Mouse (Mus musculus) thymus, adult 2 months (tissue): Measurements from ENCODE around the gene Prss41.

Source experiments
- CTCF ChIP-seq: fragments of 200-500 bp; IDR thresholded peaks from 2 replicates; pipeline ENCODE4 v1.5.1; 2012; ENCODE audit warnings: mild to moderate bottlenecking, control low read depth, low read length, moderate library complexity, borderline replicate concordance; ENCODE audit not compliant: control insufficient read depth, poor library complexity, insufficient read depth; ENCODE audit errors: extremely low read depth
- POLR2A ChIP-seq: fragments of 200-500 bp; IDR thresholded peaks from 2 replicates; pipeline ENCODE4 v1.6.1; 2012; ENCODE audit warnings: mild to moderate bottlenecking, low read length, control low read depth, moderate library complexity; ENCODE audit not compliant: control insufficient read depth, poor library complexity, insufficient read depth; ENCODE audit errors: extremely low read depth

DNA sequence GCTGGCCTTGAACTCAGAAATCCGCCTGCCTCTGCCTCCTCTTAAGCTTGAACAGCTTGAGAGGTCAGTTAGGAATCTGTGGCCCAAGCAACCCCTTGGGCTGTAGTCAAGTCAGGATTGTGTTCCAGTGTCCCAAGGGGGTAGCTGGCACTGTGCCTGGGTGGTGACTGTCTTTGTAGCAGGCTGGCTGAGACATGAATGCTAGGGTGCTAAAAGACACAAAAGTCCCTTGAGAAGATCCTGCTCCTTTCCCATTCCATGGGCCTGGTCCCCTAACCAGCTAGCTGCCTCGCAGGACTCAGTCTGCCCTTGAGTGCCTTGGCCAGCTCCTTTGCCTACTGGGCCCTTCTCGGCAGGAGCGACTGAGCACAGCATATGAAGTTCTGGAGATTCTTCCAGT, 19.0 kb upstream of the Prss41 start:
- TF ChIP-seq POLR2A (no peak), CTCF (no peak)
